Mouse (Mus musculus): Measurements from ENCODE around the gene 2210408I21Rik. TPM values are rescaled to one million over a fixed set of nuclear protein-coding genes. Genes with fewer than 3 reads are reported as not detected.

2210408I21Rik gene
- polyA plus RNA-seq, 1 experiment, result 0.06 TPM

DNA sequence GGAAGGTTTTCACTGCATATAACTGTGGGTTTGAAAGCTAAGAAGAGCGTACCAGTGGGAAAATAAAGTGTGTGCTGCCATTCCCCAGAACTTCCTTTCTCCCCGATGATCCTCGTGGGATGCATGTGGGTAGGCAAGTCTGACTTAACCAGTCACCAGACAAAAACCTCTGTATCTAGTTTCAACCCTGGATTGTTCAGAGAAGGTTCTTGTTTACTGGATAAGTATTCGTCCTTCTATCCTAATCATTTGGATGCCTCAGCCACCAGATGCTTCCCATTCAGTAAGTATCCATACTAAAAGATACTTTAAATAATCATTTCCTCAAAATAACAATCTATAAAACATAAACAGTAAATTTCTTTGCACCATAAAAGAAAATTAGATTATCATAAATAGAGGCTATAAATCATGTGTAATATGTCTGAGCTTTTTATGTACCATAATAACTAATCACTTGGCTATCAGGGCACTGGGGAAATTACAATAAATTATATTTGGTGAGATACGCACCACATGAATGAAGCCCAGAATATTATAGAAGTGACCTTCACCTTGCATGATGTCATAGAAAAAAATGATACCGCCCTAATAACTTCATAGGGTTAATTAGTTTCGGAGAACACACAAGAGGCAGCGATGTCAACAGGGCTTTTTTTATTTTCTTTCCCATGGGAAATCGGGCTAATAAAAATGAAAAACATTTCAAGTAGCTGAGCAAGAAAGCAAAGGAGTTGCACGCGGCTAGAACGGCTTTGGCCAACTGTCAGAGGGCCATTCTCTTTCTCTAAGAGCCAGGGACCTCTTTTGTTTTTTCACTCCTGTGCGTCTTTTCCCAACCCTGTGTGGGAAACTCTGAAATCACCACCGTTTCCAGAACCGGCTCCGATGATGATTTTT lies 412.4 kb downstream of the 2210408I21Rik start:
- TF ChIP-seq GATA1 (IDR thresholded peaks at IDR 0.05; ENCODE audit: low read length), result no peak

DNA sequence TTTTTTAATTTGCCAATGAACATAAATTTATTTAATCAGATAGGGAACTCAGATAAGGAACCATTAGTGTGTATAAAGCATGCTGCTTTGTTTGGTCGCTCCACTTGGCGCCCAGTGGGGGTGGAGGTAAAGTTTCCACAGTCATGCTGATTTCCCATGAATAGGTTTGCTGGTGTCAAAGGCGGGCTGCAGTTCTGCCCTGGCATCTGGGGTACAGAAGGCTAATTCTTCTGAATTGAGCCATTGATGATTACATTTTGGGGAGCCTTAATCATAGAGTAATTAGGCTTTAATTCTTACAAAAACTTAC lies 413.0 kb downstream of the 2210408I21Rik start:
- no peak for TF ChIP-seq GATA1 (IDR thresholded peaks at IDR 0.05; ENCODE audit: low read length)

DNA sequence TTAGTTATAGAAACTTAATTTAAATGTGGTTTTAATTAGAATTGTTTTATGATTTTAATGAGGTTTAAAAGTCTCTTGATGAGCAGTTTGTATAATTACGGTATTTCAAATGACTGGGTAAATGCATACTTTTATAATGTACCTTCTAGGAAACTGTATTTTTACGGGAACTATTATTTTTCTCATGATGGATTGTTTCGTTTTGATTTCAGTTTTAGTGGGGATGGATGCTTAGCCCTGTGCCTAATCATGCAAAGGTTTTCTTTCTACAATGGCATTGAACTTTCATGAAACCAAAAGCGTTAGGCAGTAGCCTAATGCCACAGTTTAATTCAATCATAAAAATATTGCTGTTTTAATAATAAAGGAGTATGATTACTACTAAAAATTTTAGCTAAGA lies 413.4 kb downstream of the 2210408I21Rik start:
- TF ChIP-seq GATA1 (IDR thresholded peaks at IDR 0.05; ENCODE audit: low read length), result no peak

DNA sequence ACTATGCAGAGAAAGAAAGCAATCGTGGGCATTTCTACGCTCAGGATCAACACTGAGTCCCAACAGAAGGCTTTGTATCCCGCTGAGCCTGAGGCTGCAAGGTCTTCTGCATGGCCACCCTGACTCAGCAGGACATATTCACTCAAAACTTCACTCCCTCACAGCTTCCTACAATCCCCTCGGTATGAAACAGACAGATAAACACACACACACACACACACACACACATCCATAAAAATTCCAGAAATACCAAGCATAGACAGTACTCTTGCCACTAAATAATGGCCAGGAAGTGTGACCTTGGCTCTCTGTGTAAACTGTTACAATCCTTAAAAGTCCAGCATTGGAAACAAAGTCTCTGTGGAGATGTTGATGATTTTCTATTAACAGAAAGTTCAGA lies 458.7 kb downstream of the 2210408I21Rik start:
- TF ChIP-seq GATA1 (IDR thresholded peaks at IDR 0.05; ENCODE audit: low read length), result no peak

DNA sequence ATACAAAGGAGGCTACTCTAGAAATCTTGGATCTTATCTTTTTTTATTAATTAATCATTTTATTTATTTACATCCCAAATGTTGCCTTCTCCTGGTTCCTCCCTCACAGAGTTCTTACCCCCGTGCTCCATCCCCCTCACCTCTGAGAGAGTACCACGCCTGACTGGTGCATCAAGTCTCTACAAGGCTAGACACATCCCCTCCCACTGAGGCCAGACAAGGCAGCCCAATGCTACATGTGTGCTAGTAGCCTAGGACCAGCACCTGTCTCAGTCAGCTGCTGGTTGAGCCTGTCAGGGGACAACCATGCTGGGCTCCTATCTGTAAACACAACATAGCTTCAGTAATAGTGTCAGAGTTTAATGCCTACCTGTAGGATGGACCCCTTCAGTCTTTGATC lies 480.0 kb downstream of the 2210408I21Rik start:
- no peak for TF ChIP-seq GATA1 (IDR thresholded peaks at IDR 0.05; ENCODE audit: low read length)

Other genes starting within 250 kb of the 2210408I21Rik start
- gene Slf1, start 67 bp upstream of the 2210408I21Rik start, polyA plus RNA-seq (2012), result 1.9 and 3.1 TPM in 2 replicates

Data from G1E-ER4 (cell line).